Comparison of ENCODE assay signal across 15 mouse cellular contexts in genomic region chr1:36587860-36588259, GRCm38 (mm10). TPM values are rescaled to one million over a fixed set of nuclear protein-coding genes. Genes with fewer than 3 reads are reported as not detected.
DNase-seq lines count a peak whose midpoint lies in the region; ATAC-seq and TF ChIP-seq lines count a peak whose summit lies in the region.
"Had no signal": no experiment of that assay in that cellular context is flagged by ENCODE, and none has a peak within 500 bp of the region (broad histone marks: within the 10 kb centered on the region; RNA-seq: fewer than 3 reads in every experiment).

No protein-coding gene starts in this region.

- no peak overlapping the region for H3K4me2 ChIP-seq in hindbrain, embryonic 12.5 days (replicated peaks)
- no peak overlapping the region for H3K4me2 ChIP-seq in midbrain, postnatal 0 days (ENCODE audit: low read depth, low read length, poor library complexity, severe bottlenecking)
- H3K4me2 ChIP-seq in intestine, embryonic 16.5 days (ENCODE audit: low read depth, low read length) = no peak overlapping the region
- H3K4me2 ChIP-seq in stomach, postnatal 0 days (replicated peaks; ENCODE audit: low read depth) = no peak overlapping the region
- no peak overlapping the region for H3K4me2 ChIP-seq in midbrain, embryonic 15.5 days
- H3K4me2 ChIP-seq: liver, embryonic 12.5 days had no signal

- H3K9me3 ChIP-seq in hindbrain, embryonic 10.5 days = no peaks in the 10 kb centered on the region
- H3K9me3 ChIP-seq in hindbrain, embryonic 12.5 days (replicated peaks) = no peaks in the 10 kb centered on the region
- H3K9me3 ChIP-seq in midbrain, embryonic 10.5 days (replicated peaks) = no peaks in the 10 kb centered on the region
- H3K9me3 ChIP-seq in midbrain, postnatal 0 days (ENCODE audit: low read length) = no peaks in the 10 kb centered on the region
- H3K9me3 ChIP-seq in intestine, embryonic 16.5 days (ENCODE audit: control insufficient read depth, low read length) = no peaks in the 10 kb centered on the region
- H3K9me3 ChIP-seq in stomach, postnatal 0 days (ENCODE audit: control insufficient read depth, low read length) = no peaks in the 10 kb centered on the region
- H3K9me3 ChIP-seq in midbrain, embryonic 15.5 days = no peaks in the 10 kb centered on the region
- H3K9me3 ChIP-seq: liver, embryonic 12.5 days had no signal

- ATAC-seq in hindbrain, embryonic 12.5 days (ENCODE audit: low FRiP score) = no peak
- ATAC-seq in midbrain, postnatal 0 days (ENCODE audit: low FRiP score) = no peak
- no peak for ATAC-seq in intestine, embryonic 16.5 days
- no peak for ATAC-seq in stomach, postnatal 0 days (ENCODE audit: low FRiP score, low TSS enrichment)
- no peak for ATAC-seq in midbrain, embryonic 15.5 days (replicated peaks)
- ATAC-seq: forebrain, embryonic 16.5 days had no signal

- WGBS in hindbrain, embryonic 10.5 days = 88% methylated on average over 6 of the region's 6 CpGs
- WGBS in hindbrain, embryonic 12.5 days = 91% methylated on average over 6 of the region's 6 CpGs
- 89% methylated on average over 6 of the region's 6 CpGs for WGBS in midbrain, embryonic 10.5 days
- 89% methylated on average over 6 of the region's 6 CpGs for WGBS in midbrain, postnatal 0 days
- 84% methylated on average over 6 of the region's 6 CpGs for WGBS in intestine, embryonic 16.5 days
- WGBS in stomach, postnatal 0 days = 81% methylated on average over 6 of the region's 6 CpGs
- 88% methylated on average over 6 of the region's 6 CpGs for WGBS in midbrain, embryonic 15.5 days

- no peaks in the 10 kb centered on the region for H3K36me3 ChIP-seq in hindbrain, embryonic 10.5 days
- H3K36me3 ChIP-seq in hindbrain, embryonic 12.5 days = no peaks in the 10 kb centered on the region
- H3K36me3 ChIP-seq in midbrain, embryonic 10.5 days = no peaks in the 10 kb centered on the region
- no peaks in the 10 kb centered on the region for H3K36me3 ChIP-seq in midbrain, postnatal 0 days (ENCODE audit: insufficient read depth, low read length)
- no peaks in the 10 kb centered on the region for H3K36me3 ChIP-seq in intestine, embryonic 16.5 days (ENCODE audit: control insufficient read depth, insufficient read depth, low read length)
- no peaks in the 10 kb centered on the region for H3K36me3 ChIP-seq in stomach, postnatal 0 days (ENCODE audit: control insufficient read depth, insufficient read depth, low read length)
- H3K36me3 ChIP-seq in midbrain, embryonic 15.5 days (replicated peaks) = no peaks in the 10 kb centered on the region
- H3K36me3 ChIP-seq: liver, embryonic 12.5 days had no signal

- TF ChIP-seq CTCF in midbrain, postnatal 0 days (IDR thresholded peaks at IDR 0.05) = no peak
- no peak for TF ChIP-seq CTCF in stomach, postnatal 0 days (IDR thresholded peaks at IDR 0.05; ENCODE audit: low read depth)

- DNase-seq in hindbrain, embryonic 10.5 days (ENCODE audit: low spot score) = no peak
- DNase-seq in midbrain, embryonic 10.5 days (ENCODE audit: low spot score) = no peak
- DNase-seq in midbrain, postnatal 0 days (ENCODE audit: low spot score) = no peak
- DNase-seq in stomach, postnatal 0 days (ENCODE audit: low spot score) = no peak
- DNase-seq in layer of hippocampus, adult 18-20 months (ENCODE audit: low spot score in 2 of 2) = no peak
- DNase-seq: cerebellum, adult 8-10 months; gastrocnemius, postnatal 36 days; kidney, postnatal 25 days; right cerebral cortex, postnatal 4 days had no signal

- no peak overlapping the region for H3K4me3 ChIP-seq in hindbrain, embryonic 10.5 days
- H3K4me3 ChIP-seq in hindbrain, embryonic 12.5 days = no peak overlapping the region
- no peak overlapping the region for H3K4me3 ChIP-seq in midbrain, embryonic 10.5 days
- H3K4me3 ChIP-seq in midbrain, postnatal 0 days (ENCODE audit: low read depth, low read length) = no peak overlapping the region
- H3K4me3 ChIP-seq in intestine, embryonic 16.5 days (ENCODE audit: low read length) = no peak overlapping the region
- no peak overlapping the region for H3K4me3 ChIP-seq in stomach, postnatal 0 days (ENCODE audit: low read depth, low read length)
- H3K4me3 ChIP-seq in midbrain, embryonic 15.5 days = no peak overlapping the region
- H3K4me3 ChIP-seq: liver, embryonic 12.5 days had no signal

- TF ChIP-seq EP300 in stomach, postnatal 0 days (optimal IDR thresholded peaks at IDR 0.05) = no peak

- peak overlapping the region; percentile 79; the same call in 1 of the 2 replicates for H3K27ac ChIP-seq in hindbrain, embryonic 10.5 days
- no peak overlapping the region for H3K27ac ChIP-seq in hindbrain, embryonic 12.5 days
- H3K27ac ChIP-seq in midbrain, embryonic 10.5 days (replicated peaks) = peak overlapping the region; percentile 67; the same call in 1 of the 2 replicates
- no peak overlapping the region for H3K27ac ChIP-seq in midbrain, postnatal 0 days (ENCODE audit: low read depth, low read length)
- H3K27ac ChIP-seq in intestine, embryonic 16.5 days (ENCODE audit: low read length) = peak overlapping the region; percentile 64
- H3K27ac ChIP-seq in stomach, postnatal 0 days (replicated peaks) = peak overlapping the region; percentile 88
- H3K27ac ChIP-seq in midbrain, embryonic 15.5 days = no peak overlapping the region
- H3K27ac ChIP-seq: liver, embryonic 12.5 days had no signal

- peaks cover 76% of the 10 kb centered on the region for H3K4me1 ChIP-seq in hindbrain, embryonic 10.5 days (replicated peaks)
- H3K4me1 ChIP-seq in hindbrain, embryonic 12.5 days = peaks cover 25% of the 10 kb centered on the region
- H3K4me1 ChIP-seq in midbrain, embryonic 10.5 days = peaks cover 58% of the 10 kb centered on the region
- H3K4me1 ChIP-seq in midbrain, postnatal 0 days (ENCODE audit: insufficient read depth, low read length) = peaks cover 4% of the 10 kb centered on the region; the same call in 1 of the 2 replicates
- peaks cover 36% of the 10 kb centered on the region for H3K4me1 ChIP-seq in intestine, embryonic 16.5 days (ENCODE audit: control insufficient read depth, insufficient read depth, low read length)
- H3K4me1 ChIP-seq in stomach, postnatal 0 days (replicated peaks; ENCODE audit: control insufficient read depth, insufficient read depth) = peaks cover 14% of the 10 kb centered on the region
- H3K4me1 ChIP-seq in midbrain, embryonic 15.5 days = peaks cover 10% of the 10 kb centered on the region; the same call in 1 of the 2 replicates

- no peaks in the 10 kb centered on the region for H3K27me3 ChIP-seq in hindbrain, embryonic 10.5 days (ENCODE audit: insufficient read depth, poor library complexity, severe bottlenecking)
- H3K27me3 ChIP-seq in hindbrain, embryonic 12.5 days = peaks cover 14% of the 10 kb centered on the region
- H3K27me3 ChIP-seq in midbrain, embryonic 10.5 days (ENCODE audit: low read depth, poor library complexity, severe bottlenecking) = no peaks in the 10 kb centered on the region
- H3K27me3 ChIP-seq in midbrain, postnatal 0 days (ENCODE audit: insufficient read depth, low read length) = no peaks in the 10 kb centered on the region
- no peaks in the 10 kb centered on the region for H3K27me3 ChIP-seq in intestine, embryonic 16.5 days (replicated peaks; ENCODE audit: control insufficient read depth, insufficient read depth, low read length)
- H3K27me3 ChIP-seq in stomach, postnatal 0 days (ENCODE audit: control insufficient read depth, insufficient read depth, low read length) = no peaks in the 10 kb centered on the region
- H3K27me3 ChIP-seq in midbrain, embryonic 15.5 days (replicated peaks) = peaks cover 7% of the 10 kb centered on the region; the same call in 1 of the 2 replicates

- H3K9ac ChIP-seq in hindbrain, embryonic 12.5 days = no peak overlapping the region
- H3K9ac ChIP-seq in midbrain, postnatal 0 days (replicated peaks; ENCODE audit: low read length, poor library complexity, severe bottlenecking) = no peak overlapping the region
- no peak overlapping the region for H3K9ac ChIP-seq in intestine, embryonic 16.5 days (ENCODE audit: low read depth, low read length)
- no peak overlapping the region for H3K9ac ChIP-seq in stomach, postnatal 0 days (ENCODE audit: low read length)
- H3K9ac ChIP-seq in midbrain, embryonic 15.5 days = no peak overlapping the region
- H3K9ac ChIP-seq: liver, embryonic 12.5 days had no signal

RNA-seq across cellular contexts. Expression of gene Sema4c, which starts 29.7 kb away (rescaled TPM):
- 25.4 and 29.6 TPM in 2 replicates for polyA plus RNA-seq in hindbrain, embryonic 10.5 days (2016; fragmentation: Nextera tagmentation; extraction: Ambion mirVana)
- polyA plus RNA-seq in hindbrain, embryonic 12.5 days (2016; fragmentation: Nextera tagmentation; extraction: Ambion mirVana) = 33.4 and 35.6 TPM in 2 replicates
- 20.8 and 26.3 TPM in 2 replicates for polyA plus RNA-seq in midbrain, embryonic 10.5 days (2016; fragmentation: Nextera tagmentation; extraction: Ambion mirVana)
- 30.0 and 32.7 TPM in 2 replicates for total RNA-seq in midbrain, postnatal 0 days (2014; rRNA removed)
- 14.7 and 18.0 TPM in 2 replicates for polyA plus RNA-seq in midbrain, postnatal 0 days (2015; fragmentation: Nextera tagmentation; extraction: Ambion mirVana)
- 7.4 and 7.9 TPM in 2 replicates for polyA plus RNA-seq in intestine, embryonic 16.5 days (2015; fragmentation: Nextera tagmentation; extraction: Ambion mirVana)
- 5.0 and 5.1 TPM in 2 replicates for polyA plus RNA-seq in stomach, postnatal 0 days (2015; fragmentation: Nextera tagmentation; extraction: Ambion mirVana)
- total RNA-seq in layer of hippocampus, adult 18-20 months (2021) = 10 to 100 TPM in 1 of 2 experiments, 1 to 10 TPM in 1; 9.7 to 10.6 TPM
- 34.3 and 37.4 TPM in 2 replicates for polyA plus RNA-seq in midbrain, embryonic 15.5 days (2015; fragmentation: Nextera tagmentation; extraction: Ambion mirVana)

RNA-seq across cellular contexts. Expression of gene Ankrd39, which starts 40.6 kb away (rescaled TPM):
- polyA plus RNA-seq in hindbrain, embryonic 10.5 days (2016; fragmentation: Nextera tagmentation; extraction: Ambion mirVana) = 16.9 and 20.6 TPM in 2 replicates
- 17.8 and 18.8 TPM in 2 replicates for polyA plus RNA-seq in hindbrain, embryonic 12.5 days (2016; fragmentation: Nextera tagmentation; extraction: Ambion mirVana)
- polyA plus RNA-seq in midbrain, embryonic 10.5 days (2016; fragmentation: Nextera tagmentation; extraction: Ambion mirVana) = 17.8 and 21.2 TPM in 2 replicates
- total RNA-seq in midbrain, postnatal 0 days (2014; rRNA removed) = 27.9 and 30.4 TPM in 2 replicates
- 34.3 and 40.9 TPM in 2 replicates for polyA plus RNA-seq in midbrain, postnatal 0 days (2015; fragmentation: Nextera tagmentation; extraction: Ambion mirVana)
- polyA plus RNA-seq in intestine, embryonic 16.5 days (2015; fragmentation: Nextera tagmentation; extraction: Ambion mirVana) = 23.6 and 26.8 TPM in 2 replicates
- polyA plus RNA-seq in stomach, postnatal 0 days (2015; fragmentation: Nextera tagmentation; extraction: Ambion mirVana) = 19.5 and 20.1 TPM in 2 replicates
- total RNA-seq in layer of hippocampus, adult 18-20 months (2021) = 10 to 100 TPM; 11.1 TPM
- polyA plus RNA-seq in midbrain, embryonic 15.5 days (2015; fragmentation: Nextera tagmentation; extraction: Ambion mirVana) = 31.5 and 32.5 TPM in 2 replicates

RNA-seq across cellular contexts. Expression of gene Gm42417, which starts 48.6 kb away (rescaled TPM):
- 0.75 TPM in 1 of 2 replicates, not detected in the other for polyA plus RNA-seq in hindbrain, embryonic 10.5 days (2016; fragmentation: Nextera tagmentation; extraction: Ambion mirVana)
- polyA plus RNA-seq in hindbrain, embryonic 12.5 days (2016; fragmentation: Nextera tagmentation; extraction: Ambion mirVana) = not detected in 2 replicates
- 0.69 TPM in 1 of 2 replicates, not detected in the other for polyA plus RNA-seq in midbrain, embryonic 10.5 days (2016; fragmentation: Nextera tagmentation; extraction: Ambion mirVana)
- total RNA-seq in midbrain, postnatal 0 days (2014; rRNA removed) = not detected in 2 replicates
- 0.42 and 0.65 TPM in 2 replicates for polyA plus RNA-seq in midbrain, postnatal 0 days (2015; fragmentation: Nextera tagmentation; extraction: Ambion mirVana)
- 0.37 TPM in 1 of 2 replicates, not detected in the other for polyA plus RNA-seq in intestine, embryonic 16.5 days (2015; fragmentation: Nextera tagmentation; extraction: Ambion mirVana)
- polyA plus RNA-seq in stomach, postnatal 0 days (2015; fragmentation: Nextera tagmentation; extraction: Ambion mirVana) = 0.28 and 0.33 TPM in 2 replicates
- not detected for total RNA-seq in layer of hippocampus, adult 18-20 months (2021)
- polyA plus RNA-seq in midbrain, embryonic 15.5 days (2015; fragmentation: Nextera tagmentation; extraction: Ambion mirVana) = 0.33 and 0.81 TPM in 2 replicates
- total RNA-seq: megakaryocyte, adult 5-6 weeks had no signal

RNA-seq across cellular contexts. Expression of gene Ankrd23, which starts 51.2 kb away (rescaled TPM):
- polyA plus RNA-seq in hindbrain, embryonic 10.5 days (2016; fragmentation: Nextera tagmentation; extraction: Ambion mirVana) = 15.7 and 18.0 TPM in 2 replicates
- 14.6 and 18.8 TPM in 2 replicates for polyA plus RNA-seq in hindbrain, embryonic 12.5 days (2016; fragmentation: Nextera tagmentation; extraction: Ambion mirVana)
- polyA plus RNA-seq in midbrain, embryonic 10.5 days (2016; fragmentation: Nextera tagmentation; extraction: Ambion mirVana) = 16.3 and 17.4 TPM in 2 replicates
- 9.8 and 11.6 TPM in 2 replicates for total RNA-seq in midbrain, postnatal 0 days (2014; rRNA removed)
- polyA plus RNA-seq in midbrain, postnatal 0 days (2015; fragmentation: Nextera tagmentation; extraction: Ambion mirVana) = 12.8 and 14.8 TPM in 2 replicates
- 12.7 and 14.6 TPM in 2 replicates for polyA plus RNA-seq in intestine, embryonic 16.5 days (2015; fragmentation: Nextera tagmentation; extraction: Ambion mirVana)
- 6.1 and 8.5 TPM in 2 replicates for polyA plus RNA-seq in stomach, postnatal 0 days (2015; fragmentation: Nextera tagmentation; extraction: Ambion mirVana)
- 1 to 10 TPM; 5.1 to 6.8 TPM for total RNA-seq in layer of hippocampus, adult 18-20 months (2021)
- polyA plus RNA-seq in midbrain, embryonic 15.5 days (2015; fragmentation: Nextera tagmentation; extraction: Ambion mirVana) = 19.0 and 23.5 TPM in 2 replicates

Comparison
In these comparisons a context has a peak if more than half of its experiments do, and no peak if none do; other contexts are left out.
1. H3K27ac ChIP-seq: peak in hindbrain, embryonic 10.5 days (single experiment), midbrain, embryonic 10.5 days (single experiment), intestine, embryonic 16.5 days (single experiment) and stomach, postnatal 0 days (single experiment); none in hindbrain, embryonic 12.5 days (single experiment), midbrain, postnatal 0 days (single experiment) and midbrain, embryonic 15.5 days (single experiment).